11 mouse cellular contexts compared by ENCODE assay signal in genomic region chr19:59451441-59451951, GRCm38 (mm10). TPM values are rescaled to one million over a fixed set of nuclear protein-coding genes. Genes with fewer than 3 reads are reported as not detected.
DNase-seq lines count a peak whose midpoint lies in the region; ATAC-seq lines count a peak whose summit lies in the region.
"Had no signal": no experiment of that assay in that cellular context is flagged by ENCODE, and none has a peak within 500 bp of the region (broad histone marks: within the 10 kb centered on the region; RNA-seq: fewer than 3 reads in every experiment).

No protein-coding gene starts in this region.

- DNase-seq in kidney, postnatal 25 days = no peak
- peak; percentile 72 for DNase-seq in embryonic facial prominence, embryonic 10.5 days (ENCODE audit: low spot score)
- DNase-seq in hindbrain, embryonic 11.5 days (ENCODE audit: low spot score) = peak; percentile 72
- no peak for DNase-seq in spleen, adult 18-20 months
- DNase-seq in spleen, postnatal 36 days (ENCODE audit: low spot score in 2 of 2) = no peak
- DNase-seq in thymus, postnatal 14 days = no peak
- DNase-seq: layer of hippocampus, postnatal 36 days had no signal

- ATAC-seq in kidney, embryonic 16.5 days (ENCODE audit: low FRiP score, low TSS enrichment) = peak; percentile 35; the same call in 1 of the 2 replicates
- no peak for ATAC-seq in hindbrain, embryonic 11.5 days (ENCODE audit: low FRiP score)
- no peak for ATAC-seq in midbrain, embryonic 16.5 days

- H3K4me1 ChIP-seq in kidney, embryonic 16.5 days (ENCODE audit: insufficient read depth, low read length) = peaks cover 20% of the 10 kb centered on the region; the same call in 1 of the 2 replicates
- H3K4me1 ChIP-seq in embryonic facial prominence, embryonic 10.5 days = peaks cover 19% of the 10 kb centered on the region
- H3K4me1 ChIP-seq in hindbrain, embryonic 11.5 days (replicated peaks; ENCODE audit: control insufficient read depth, insufficient read depth, low read length) = no peaks in the 10 kb centered on the region
- H3K4me1 ChIP-seq in midbrain, embryonic 16.5 days (ENCODE audit: control insufficient read depth, insufficient read depth, low read length) = 0 out of 2 replicates have a peak, but pooled peaks cover 3% of the 10 kb centered on the region

- WGBS in kidney, embryonic 16.5 days = 2% methylated on average over 31 of the region's 31 CpGs
- WGBS in embryonic facial prominence, embryonic 10.5 days = under 1% methylated on average over 31 of the region's 31 CpGs
- under 1% methylated on average over 31 of the region's 31 CpGs for WGBS in hindbrain, embryonic 11.5 days
- WGBS in midbrain, embryonic 16.5 days = under 1% methylated on average over 31 of the region's 31 CpGs

- no peak overlapping the region for H3K27ac ChIP-seq in kidney, embryonic 16.5 days (ENCODE audit: low read length)
- peak overlapping the region; percentile 53 for H3K27ac ChIP-seq in embryonic facial prominence, embryonic 10.5 days (replicated peaks)
- H3K27ac ChIP-seq in hindbrain, embryonic 11.5 days (ENCODE audit: low read depth, low read length) = no peak overlapping the region
- H3K27ac ChIP-seq in midbrain, embryonic 16.5 days (ENCODE audit: low read length) = no peak overlapping the region

- peak overlapping the region; percentile 53 for H3K9ac ChIP-seq in kidney, embryonic 16.5 days (replicated peaks; ENCODE audit: low read length)
- no peak overlapping the region for H3K9ac ChIP-seq in hindbrain, embryonic 11.5 days (ENCODE audit: low read depth, low read length)
- 0 out of 2 replicates have a peak overlapping the region, but pooled peaks have one; percentile 37 for H3K9ac ChIP-seq in midbrain, embryonic 16.5 days (ENCODE audit: low read depth, low read length)

- peak overlapping the region; percentile 27 for H3K4me3 ChIP-seq in kidney, embryonic 16.5 days (ENCODE audit: low read length)
- H3K4me3 ChIP-seq in embryonic facial prominence, embryonic 10.5 days = peak overlapping the region; percentile 49
- no peak overlapping the region for H3K4me3 ChIP-seq in hindbrain, embryonic 11.5 days (ENCODE audit: low read depth, low read length)
- peak overlapping the region; percentile 22 for H3K4me3 ChIP-seq in midbrain, embryonic 16.5 days (ENCODE audit: low read depth, low read length)

- no peaks in the 10 kb centered on the region for H3K9me3 ChIP-seq in kidney, embryonic 16.5 days (ENCODE audit: low read length)
- no peaks in the 10 kb centered on the region for H3K9me3 ChIP-seq in embryonic facial prominence, embryonic 10.5 days
- no peaks in the 10 kb centered on the region for H3K9me3 ChIP-seq in hindbrain, embryonic 11.5 days (ENCODE audit: control insufficient read depth, low read length)
- H3K9me3 ChIP-seq in midbrain, embryonic 16.5 days (replicated peaks; ENCODE audit: control insufficient read depth, low read length, poor library complexity, severe bottlenecking) = no peaks in the 10 kb centered on the region
- H3K9me3 ChIP-seq: G1E had no signal

- no peaks in the 10 kb centered on the region for H3K36me3 ChIP-seq in kidney, embryonic 16.5 days (ENCODE audit: insufficient read depth, low read length)
- H3K36me3 ChIP-seq in embryonic facial prominence, embryonic 10.5 days (replicated peaks) = no peaks in the 10 kb centered on the region
- no peaks in the 10 kb centered on the region for H3K36me3 ChIP-seq in hindbrain, embryonic 11.5 days (ENCODE audit: control insufficient read depth, insufficient read depth, low read length)
- H3K36me3 ChIP-seq in midbrain, embryonic 16.5 days (ENCODE audit: control insufficient read depth, insufficient read depth, low read length) = no peaks in the 10 kb centered on the region
- H3K36me3 ChIP-seq: G1E had no signal

- peak overlapping the region; percentile 44 for H3K4me2 ChIP-seq in kidney, embryonic 16.5 days (replicated peaks; ENCODE audit: low read depth, low read length)
- 0 out of 2 replicates have a peak overlapping the region, but pooled peaks have one; percentile 8 for H3K4me2 ChIP-seq in hindbrain, embryonic 11.5 days (replicated peaks; ENCODE audit: low read depth, low read length)
- peak overlapping the region; percentile 45 for H3K4me2 ChIP-seq in midbrain, embryonic 16.5 days (ENCODE audit: low read length)

- peaks cover 80% of the 10 kb centered on the region for H3K27me3 ChIP-seq in kidney, embryonic 16.5 days (ENCODE audit: insufficient read depth, low read length)
- peaks cover 100% of the 10 kb centered on the region for H3K27me3 ChIP-seq in embryonic facial prominence, embryonic 10.5 days (replicated peaks; ENCODE audit: low read depth, poor library complexity, severe bottlenecking)
- peaks cover 80% of the 10 kb centered on the region for H3K27me3 ChIP-seq in hindbrain, embryonic 11.5 days (ENCODE audit: control insufficient read depth, insufficient read depth, low read length)
- H3K27me3 ChIP-seq in midbrain, embryonic 16.5 days (ENCODE audit: control insufficient read depth, insufficient read depth, low read depth, low read length) = peaks cover 71% of the 10 kb centered on the region

RNA-seq across cellular contexts. Expression of gene Emx2, which starts 6.7 kb away (rescaled TPM):
- polyA plus RNA-seq in kidney, embryonic 16.5 days (2015; fragmentation: Nextera tagmentation; extraction: Ambion mirVana) = 29.7 and 38.1 TPM in 2 replicates
- polyA plus RNA-seq in embryonic facial prominence, embryonic 10.5 days (2016; fragmentation: Nextera tagmentation; extraction: Ambion mirVana) = 8.0 and 12.1 TPM in 2 replicates
- 1.0 and 1.4 TPM in 2 replicates for polyA plus RNA-seq in hindbrain, embryonic 11.5 days (2014; fragmentation: Nextera tagmentation; extraction: Ambion mirVana)
- polyA plus RNA-seq in midbrain, embryonic 16.5 days (2015; fragmentation: Nextera tagmentation; extraction: Ambion mirVana) = 10.8 and 14.2 TPM in 2 replicates
- polyA plus RNA-seq: G1E; spleen, adult 2 months had no signal

Comparison
In these comparisons a context has a peak if more than half of its experiments do, and no peak if none do; other contexts are left out.
1. DNase-seq: peak in embryonic facial prominence, embryonic 10.5 days (single experiment) and hindbrain, embryonic 11.5 days (single experiment); none in kidney, postnatal 25 days (0 of 2), spleen, adult 18-20 months (0 of 2), spleen, postnatal 36 days (0 of 2) and thymus, postnatal 14 days (single experiment).
2. Peak in every context shown above with its lines, with median percentiles within 50 percentile points of each other: H3K4me2 ChIP-seq.